In genomic region chr17:85089011-85089410, GRCm38 (mm10) we compare ENCODE assay signal across 8 mouse cellular contexts. TPM values are rescaled to one million over a fixed set of nuclear protein-coding genes. Genes with fewer than 3 reads are reported as not detected.
DNase-seq lines count a peak whose midpoint lies in the region; ATAC-seq and TF ChIP-seq lines count a peak whose summit lies in the region.

No protein-coding gene starts in this region.

- H3K4me3 ChIP-seq in forebrain, embryonic 12.5 days (replicated peaks) = peak overlapping the region; percentile 91
- peak overlapping the region; percentile 72; the same call in 1 of the 2 replicates for H3K4me3 ChIP-seq in limb, embryonic 14.5 days (replicated peaks; ENCODE audit: low read length)

- H3K9me3 ChIP-seq in forebrain, embryonic 12.5 days = no peaks in the 10 kb centered on the region
- H3K9me3 ChIP-seq in limb, embryonic 14.5 days (ENCODE audit: control insufficient read depth, low read length) = no peaks in the 10 kb centered on the region

- peaks cover 27% of the 10 kb centered on the region for H3K4me1 ChIP-seq in forebrain, embryonic 12.5 days
- H3K4me1 ChIP-seq in limb, embryonic 14.5 days (ENCODE audit: control insufficient read depth, insufficient read depth, low read length) = peaks cover 5% of the 10 kb centered on the region; the same call in 1 of the 2 replicates

- intact Hi-C loops in left cerebral cortex, postnatal 10 days (cut with DNase I) = no loop called here

- no peak for ATAC-seq in forebrain, embryonic 12.5 days (ENCODE audit: low FRiP score)
- no peak for ATAC-seq in limb, embryonic 14.5 days (ENCODE audit: low FRiP score, low read depth)

- no peaks in the 10 kb centered on the region for H3K36me3 ChIP-seq in forebrain, embryonic 12.5 days (replicated peaks)
- no peaks in the 10 kb centered on the region for H3K36me3 ChIP-seq in limb, embryonic 14.5 days (ENCODE audit: control insufficient read depth, insufficient read depth, low read length)

- H3K4me2 ChIP-seq in forebrain, embryonic 12.5 days = peak overlapping the region; percentile 80
- H3K4me2 ChIP-seq in limb, embryonic 14.5 days (replicated peaks; ENCODE audit: low read depth, low read length, severe bottlenecking) = peak overlapping the region; percentile 73

- no peaks in the 10 kb centered on the region for H3K27me3 ChIP-seq in forebrain, embryonic 12.5 days
- H3K27me3 ChIP-seq in limb, embryonic 14.5 days (ENCODE audit: control insufficient read depth, insufficient read depth, low read length) = no peaks in the 10 kb centered on the region

- 0 out of 2 replicates have a peak overlapping the region, but pooled peaks have one; percentile 77 for H3K9ac ChIP-seq in forebrain, embryonic 12.5 days
- H3K9ac ChIP-seq in limb, embryonic 14.5 days (ENCODE audit: low read depth, low read length, severe bottlenecking) = no peak overlapping the region

- TF ChIP-seq POLR2A in limb, embryonic 14.5 days (IDR thresholded peaks at IDR 0.05; ENCODE audit: borderline replicate concordance, extremely low read depth, insufficient read depth, insufficient read length) = no peak

- peak; percentile 18 to 22 for DNase-seq in heart, adult 18-20 months
- DNase-seq in heart, adult 9 months (ENCODE audit: low spot score in 2 of 2) = no peak
- DNase-seq in ES-CJ7 (ENCODE audit: low read depth, low spot score) = peak; percentile 23
- no peak for DNase-seq in limb, embryonic 14.5 days (ENCODE audit: low spot score)
- no peak for DNase-seq in frontal cortex, postnatal 14 days (ENCODE audit: low spot score in 2 of 2)
- DNase-seq in left cerebral cortex, postnatal 10 days (ENCODE audit: extremely low spot score in 1 of 2, low spot score in 2 of 2) = no peak
- no peak for DNase-seq in urinary bladder, adult 18-20 months (ENCODE audit: low spot score in 2 of 2)

- no peak overlapping the region for H3K27ac ChIP-seq in forebrain, embryonic 12.5 days
- H3K27ac ChIP-seq in limb, embryonic 14.5 days (replicated peaks; ENCODE audit: low read depth, low read length) = no peak overlapping the region

- WGBS in forebrain, embryonic 12.5 days = 46% methylated on average over 6 of the region's 6 CpGs
- WGBS in limb, embryonic 14.5 days = 47% methylated on average over 6 of the region's 6 CpGs

RNA-seq across cellular contexts. Expression of gene Prepl, which starts 1.0 kb away (rescaled TPM):
- total RNA-seq in heart, adult 18-20 months (2021) = 100 to 1,000 TPM; 115 to 119 TPM
- 47.2 and 51.7 TPM in 2 replicates for polyA plus RNA-seq in forebrain, embryonic 12.5 days (2016; fragmentation: Nextera tagmentation; extraction: Ambion mirVana)
- 36.9 and 42.4 TPM in 2 replicates for polyA plus RNA-seq in limb, embryonic 14.5 days (2012; rRNA removed)
- polyA plus RNA-seq in limb, embryonic 14.5 days (2014; fragmentation: Nextera tagmentation; extraction: Ambion mirVana) = 31.4 and 34.8 TPM in 2 replicates
- 100 to 1,000 TPM; 308 to 319 TPM for total RNA-seq in left cerebral cortex, postnatal 10 days (2021)

RNA-seq across cellular contexts. Expression of gene Camkmt, which starts 1.3 kb away (rescaled TPM):
- 1 to 10 TPM; 2.2 to 3.3 TPM for total RNA-seq in heart, adult 18-20 months (2021)
- 13.7 and 16.0 TPM in 2 replicates for polyA plus RNA-seq in forebrain, embryonic 12.5 days (2016; fragmentation: Nextera tagmentation; extraction: Ambion mirVana)
- 4.0 and 4.2 TPM in 2 replicates for polyA plus RNA-seq in limb, embryonic 14.5 days (2012; rRNA removed)
- 11.0 and 12.9 TPM in 2 replicates for polyA plus RNA-seq in limb, embryonic 14.5 days (2014; fragmentation: Nextera tagmentation; extraction: Ambion mirVana)
- 10 to 100 TPM; 11.8 to 12.5 TPM for total RNA-seq in left cerebral cortex, postnatal 10 days (2021)

Comparison
In these comparisons a context has a peak if more than half of its experiments do, and no peak if none do; other contexts are left out.
1. DNase-seq: peak in heart, adult 18-20 months (2 of 2) and ES-CJ7 (single experiment); none in heart, adult 9 months (0 of 2), limb, embryonic 14.5 days (single experiment), frontal cortex, postnatal 14 days (0 of 2), left cerebral cortex, postnatal 10 days (0 of 2) and urinary bladder, adult 18-20 months (0 of 2).